Comparison of ENCODE assay signal across 8 mouse cellular contexts in genomic region chr9:118821220-118822185, GRCm38 (mm10).
A peak's percentile ranks its signal among the peaks of the same experiment; 100 is the strongest.
DNase-seq lines count a peak whose midpoint lies in the region; ATAC-seq lines count a peak whose summit lies in the region.

No protein-coding gene starts in this region.

- no peaks in the 10 kb centered on the region for H3K36me3 ChIP-seq in embryonic facial prominence, embryonic 11.5 days (replicated peaks; ENCODE audit: control insufficient read depth, insufficient read depth, low read depth, low read length)
- H3K36me3 ChIP-seq in liver, embryonic 12.5 days = no peaks in the 10 kb centered on the region
- no peaks in the 10 kb centered on the region for H3K36me3 ChIP-seq in neural tube, embryonic 11.5 days (ENCODE audit: control insufficient read depth, insufficient read depth, low read length)

- DNase-seq in heart, adult 11 months = peak; percentile 96
- DNase-seq in heart, adult 8-10 months (ENCODE audit: low spot score) = no peak
- DNase-seq in embryonic facial prominence, embryonic 11.5 days (ENCODE audit: low spot score) = peak; percentile 89
- peak; percentile 20 for DNase-seq in heart, postnatal 25 days (ENCODE audit: low spot score)
- DNase-seq in neural tube, embryonic 11.5 days (ENCODE audit: low spot score) = peak; percentile 40
- DNase-seq in testis, postnatal 10 days (ENCODE audit: low spot score) = no peak

- H3K9ac ChIP-seq in embryonic facial prominence, embryonic 11.5 days (replicated peaks; ENCODE audit: low read length) = peak overlapping the region; percentile 33
- H3K9ac ChIP-seq in liver, embryonic 12.5 days = no peak overlapping the region
- no peak overlapping the region for H3K9ac ChIP-seq in neural tube, embryonic 11.5 days (ENCODE audit: low read length)

- no peak overlapping the region for H3K4me3 ChIP-seq in embryonic facial prominence, embryonic 11.5 days (ENCODE audit: low read depth, low read length)
- H3K4me3 ChIP-seq in liver, embryonic 12.5 days = no peak overlapping the region
- H3K4me3 ChIP-seq in neural tube, embryonic 11.5 days (ENCODE audit: low read depth, low read length) = no peak overlapping the region

- 31% methylated on average over 21 of the region's 21 CpGs for WGBS in embryonic facial prominence, embryonic 11.5 days
- WGBS in liver, embryonic 12.5 days (ENCODE audit: insufficient replicate concordance) = 45% methylated on average over 21 of the region's 21 CpGs
- 54% methylated on average over 21 of the region's 21 CpGs for WGBS in neural tube, embryonic 11.5 days

- peaks cover 4% of the 10 kb centered on the region; the same call in 1 of the 2 replicates for H3K4me1 ChIP-seq in embryonic facial prominence, embryonic 11.5 days (ENCODE audit: control insufficient read depth, insufficient read depth, low read length)
- peaks cover 15% of the 10 kb centered on the region for H3K4me1 ChIP-seq in liver, embryonic 12.5 days
- H3K4me1 ChIP-seq in neural tube, embryonic 11.5 days (ENCODE audit: control insufficient read depth, insufficient read depth, low read length) = no peaks in the 10 kb centered on the region; the same call in 1 of the 2 replicates

- H3K9me3 ChIP-seq in embryonic facial prominence, embryonic 11.5 days (replicated peaks; ENCODE audit: control insufficient read depth, low read length) = no peaks in the 10 kb centered on the region
- no peaks in the 10 kb centered on the region for H3K9me3 ChIP-seq in liver, embryonic 12.5 days (replicated peaks)
- H3K9me3 ChIP-seq in neural tube, embryonic 11.5 days (ENCODE audit: control insufficient read depth, low read length) = no peaks in the 10 kb centered on the region

- peak; percentile 81 for ATAC-seq in embryonic facial prominence, embryonic 11.5 days (replicated peaks; ENCODE audit: insufficient number of reproducible peaks, low FRiP score, low TSS enrichment, low read depth)
- ATAC-seq in liver, embryonic 12.5 days = peak; percentile 18
- ATAC-seq in neural tube, embryonic 11.5 days (ENCODE audit: insufficient read depth, low FRiP score, low TSS enrichment) = no peak
- ATAC-seq in erythroblast, adult 5-6 weeks (replicated peaks; ENCODE audit: low FRiP score, poor library complexity, severe bottlenecking) = no peak

- H3K4me2 ChIP-seq in embryonic facial prominence, embryonic 11.5 days (ENCODE audit: low read depth, low read length) = peak overlapping the region; percentile 16
- H3K4me2 ChIP-seq in liver, embryonic 12.5 days = peak overlapping the region; percentile 9
- 0 out of 2 replicates have a peak overlapping the region, but pooled peaks have one; percentile 20 for H3K4me2 ChIP-seq in neural tube, embryonic 11.5 days (ENCODE audit: low read depth)

- intact Hi-C loops in heart, postnatal 25 days (cut with DNase I) = no loop called here

- no peaks in the 10 kb centered on the region for H3K27me3 ChIP-seq in embryonic facial prominence, embryonic 11.5 days (ENCODE audit: control insufficient read depth, insufficient read depth, low read length)
- H3K27me3 ChIP-seq in liver, embryonic 12.5 days (replicated peaks) = no peaks in the 10 kb centered on the region
- H3K27me3 ChIP-seq in neural tube, embryonic 11.5 days (ENCODE audit: control insufficient read depth, insufficient read depth, low read length) = no peaks in the 10 kb centered on the region

- H3K27ac ChIP-seq in embryonic facial prominence, embryonic 11.5 days (replicated peaks; ENCODE audit: low read depth, low read length) = peak overlapping the region; percentile 77
- H3K27ac ChIP-seq in liver, embryonic 12.5 days = no peak overlapping the region
- H3K27ac ChIP-seq in neural tube, embryonic 11.5 days (ENCODE audit: low read depth, low read length) = no peak overlapping the region

Comparison
In these comparisons a context has a peak if more than half of its experiments do, and no peak if none do; other contexts are left out.
1. DNase-seq: peak in heart, adult 11 months (single experiment), embryonic facial prominence, embryonic 11.5 days (single experiment), heart, postnatal 25 days (single experiment) and neural tube, embryonic 11.5 days (single experiment); none in heart, adult 8-10 months (single experiment) and testis, postnatal 10 days (single experiment).
2. ATAC-seq: peak in embryonic facial prominence, embryonic 11.5 days (single experiment) and liver, embryonic 12.5 days (single experiment); none in neural tube, embryonic 11.5 days (single experiment) and erythroblast, adult 5-6 weeks (single experiment).
3. Peak in every context shown above with its lines, with median percentiles within 50 percentile points of each other: H3K4me2 ChIP-seq.